In genomic region chr5:52677126-52677525, GRCm38 (mm10) we compare ENCODE assay signal across 12 mouse cellular contexts.
"Had no signal": no experiment of that assay in that cellular context is flagged by ENCODE, and none has a peak within 500 bp of the region (broad histone marks: within the 10 kb centered on the region; RNA-seq: fewer than 3 reads in every experiment).

No protein-coding gene starts in this region.

- ATAC-seq: intestine, postnatal 0 days; liver, postnatal 0 days; midbrain, embryonic 15.5 days had no signal

- DNase-seq: kidney, adult 8-10 months; kidney, postnatal 25 days; liver; liver, embryonic 13.5 days; liver, postnatal 0 days; right cerebral cortex, adult 18-20 months; right cerebral cortex, postnatal 25 days; spleen, adult 18-20 months; thymus, adult 18-20 months; thymus, postnatal 14 days had no signal
